Mouse (Mus musculus) liver, embryonic 16.5 days (tissue): ENCODE data around the gene Prpf38a. TPM values are rescaled to one million over a fixed set of nuclear protein-coding genes. Genes with fewer than 3 reads are reported as not detected.
A peak's percentile ranks its signal among the peaks of the same experiment; 100 is the strongest.

Experiments
- ATAC-seq: fragments of 200-750 bp; cut with Nextera tagmentation; 2 replicates; pipeline ENCODE4 v1.8.0; 2017; ENCODE audit warnings: low read depth, mild to moderate bottlenecking, moderate number of reproducible peaks, moderate library complexity
- H3K27ac ChIP-seq: fragments of 300-500 bp; sonication (generic); 2 replicates; pipeline ENCODE4 v1.5.1; 2014; ENCODE audit warnings: mild to moderate bottlenecking, low read length
- H3K27me3 ChIP-seq: fragments of 300-500 bp; sonication (generic); 2 replicates; pipeline ENCODE4 v1.6.1; 2014; ENCODE audit warnings: low read depth, low read length, mixed read lengths; ENCODE audit not compliant: control insufficient read depth, insufficient read depth
- H3K36me3 ChIP-seq: fragments of 300-500 bp; sonication (generic); 2 replicates; pipeline ENCODE4 v1.6.1; 2014; ENCODE audit warnings: mild to moderate bottlenecking; ENCODE audit not compliant: control insufficient read depth, insufficient read depth
- H3K4me1 ChIP-seq: fragments of 300-500 bp; sonication (generic); 2 replicates; pipeline ENCODE4 v1.6.1; 2014; ENCODE audit warnings: low read depth, low read length, mixed read lengths; ENCODE audit not compliant: control insufficient read depth
- H3K4me2 ChIP-seq: fragments of 300-500 bp; sonication (generic); 2 replicates; pipeline ENCODE4 v1.6.1; 2014; ENCODE audit warnings: low read depth, low read length, mixed read lengths
- H3K4me3 ChIP-seq: fragments of 300-500 bp; sonication (generic); 2 replicates; pipeline ENCODE4 v1.5.1; 2014; ENCODE audit warnings: low read depth, mild to moderate bottlenecking, low read length
- H3K9ac ChIP-seq: fragments of 300-500 bp; sonication (generic); 2 replicates; pipeline ENCODE4 v1.6.1; 2014; ENCODE audit warnings: low read depth, low read length
- H3K9me3 ChIP-seq: fragments of 300-500 bp; sonication (generic); replicated peaks from 2 replicates; pipeline ENCODE4 v1.6.1; 2016; ENCODE audit warnings: low read length; ENCODE audit not compliant: control insufficient read depth
- WGBS: fragments of 180-500 bp; shearing (Covaris S2); extraction: QIAGEN DNeasy Blood & Tissue Kit; methylation state at CpG from one replicate; pipeline ENCODE4 v1.1.7; 2014; ENCODE audit not compliant: insufficient replicate concordance; 5-methylcytosine and 5-hydroxymethylcytosine counted together
- polyA plus RNA-seq: library from polyadenylated mRNA; unstranded; fragments of >200 nt; fragmentation: Nextera tagmentation; extraction: Ambion mirVana; gene quantifications from 2 replicates; pipeline ENCODE4 v1.2.1, GENCODE M21; 2015

The Prpf38a gene
- polyA plus RNA-seq, 1 experiment from 2014 or later, result 30.6 TPM

GRCm38 (mm10) chr4:108608651-108609050, 29.5 kb upstream of the Prpf38a start:
- Histone ChIP-seq H3K4me3 (no peak overlapping the region), H3K4me2 (no peak overlapping the region), H3K9ac (no peak overlapping the region), H3K27ac (no peak overlapping the region), H3K9me3 (no peaks in the 10 kb centered on the region), H3K4me1 (no peaks in the 10 kb centered on the region), H3K36me3 (peaks cover 35% of the 10 kb centered on the region), H3K27me3 (no peaks in the 10 kb centered on the region)
- no peak for ATAC-seq
- WGBS, result 90% methylated on average over 3 of the region's 3 CpGs

- ATAC-seq, result no peak
- Histone ChIP-seq H3K27ac (no peak overlapping the region), H3K4me1 (no peaks in the 10 kb centered on the region), H3K4me2 (no peak overlapping the region), H3K9me3 (no peaks in the 10 kb centered on the region), H3K9ac (no peak overlapping the region), H3K4me3 (no peak overlapping the region), H3K36me3 (peaks cover 48% of the 10 kb centered on the region), H3K27me3 (no peaks in the 10 kb centered on the region)
- WGBS, result 92% methylated on average over 7 of the region's 7 CpGs
Measured at GRCm38 (mm10) chr4:108601870-108602269, 22.7 kb upstream of the Prpf38a start.

- Histone ChIP-seq H3K9me3 (no peaks in the 10 kb centered on the region), H3K4me2 (no peak overlapping the region), H3K36me3 (peaks cover 41% of the 10 kb centered on the region), H3K4me3 (no peak overlapping the region), H3K4me1 (no peaks in the 10 kb centered on the region), H3K27ac (no peak overlapping the region), H3K9ac (no peak overlapping the region), H3K27me3 (no peaks in the 10 kb centered on the region)
- 84% methylated on average over 4 of the region's 4 CpGs for WGBS
- no peak for ATAC-seq
Measured at GRCm38 (mm10) chr4:108598306-108598705, 19.2 kb upstream of the Prpf38a start.

DNA sequence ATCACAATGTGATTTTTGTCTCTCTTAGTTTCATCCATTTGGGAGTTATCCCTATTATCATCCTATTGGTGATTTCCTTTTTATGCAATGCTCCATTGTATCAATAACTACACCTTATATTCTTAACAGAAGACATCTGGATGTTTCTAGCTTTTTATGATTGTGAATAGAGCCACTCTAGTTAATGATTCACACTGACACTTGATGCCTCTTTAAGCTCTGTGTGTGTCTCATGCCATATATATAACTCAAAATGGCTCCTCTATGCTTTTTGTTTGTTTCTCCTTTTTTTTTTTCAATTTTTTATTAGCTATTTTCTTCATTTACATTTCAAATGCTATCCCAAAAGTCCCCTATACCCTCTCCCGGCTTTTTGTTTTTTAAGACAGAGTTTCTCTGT, 16.6 kb upstream of the Prpf38a start:
- Histone ChIP-seq H3K36me3 (peaks cover 40% of the 10 kb centered on the region), H3K27ac (no peak overlapping the region)
- 78% methylated on average over 1 of the region's 1 CpGs for WGBS

GRCm38 (mm10) chr4:108593376-108593775, 14.2 kb upstream of the Prpf38a start:
- H3K36me3 ChIP-seq, result peaks cover 25% of the 10 kb centered on the region
- H3K4me1 ChIP-seq, result peaks cover 4% of the 10 kb centered on the region
- no peaks in the 10 kb centered on the region for H3K27me3 ChIP-seq
- no peak overlapping the region for H3K27ac ChIP-seq
- ATAC-seq, result no peak
- 94% methylated on average over 2 of the region's 2 CpGs for WGBS
- H3K9ac ChIP-seq, result no peak overlapping the region
- H3K9me3 ChIP-seq, result no peaks in the 10 kb centered on the region
- no peak overlapping the region for H3K4me3 ChIP-seq
- H3K4me2 ChIP-seq, result no peak overlapping the region

More for the DNA sequence above, 16.6 kb upstream of the Prpf38a start:
- Histone ChIP-seq H3K4me2 (no peak overlapping the region), H3K4me3 (no peak overlapping the region), H3K9me3 (no peaks in the 10 kb centered on the region), H3K4me1 (no peaks in the 10 kb centered on the region), H3K9ac (no peak overlapping the region), H3K27me3 (no peaks in the 10 kb centered on the region)
- ATAC-seq, result no peak

- H3K36me3 ChIP-seq, result peaks cover 9% of the 10 kb centered on the region
- peak overlapping the region; percentile 84 for H3K27ac ChIP-seq
- H3K9me3 ChIP-seq, result no peaks in the 10 kb centered on the region
- peak overlapping the region; percentile 76 for H3K4me2 ChIP-seq
- H3K4me1 ChIP-seq, result peaks cover 20% of the 10 kb centered on the region
- ATAC-seq, result no peak
- peak overlapping the region; percentile 93 for H3K4me3 ChIP-seq
- under 1% methylated on average over 16 of the region's 16 CpGs for WGBS
- H3K27me3 ChIP-seq, result no peaks in the 10 kb centered on the region
- H3K9ac ChIP-seq, result peak overlapping the region; percentile 87
Measured at GRCm38 (mm10) chr4:108579743-108580411, 741 bp upstream of the Prpf38a start.

GRCm38 (mm10) chr4:108572644-108573043, 6.5 kb downstream of the Prpf38a start:
- 84% methylated on average over 3 of the region's 3 CpGs for WGBS
- Histone ChIP-seq H3K4me3 (no peak overlapping the region), H3K36me3 (peaks cover 38% of the 10 kb centered on the region), H3K9ac (no peak overlapping the region), H3K27me3 (no peaks in the 10 kb centered on the region), H3K9me3 (no peaks in the 10 kb centered on the region), H3K4me1 (peaks cover 4% of the 10 kb centered on the region), H3K4me2 (no peak overlapping the region), H3K27ac (no peak overlapping the region)
- no peak for ATAC-seq

- no peaks in the 10 kb centered on the region for H3K9me3 ChIP-seq
- H3K4me2 ChIP-seq, result no peak overlapping the region
- H3K27ac ChIP-seq, result no peak overlapping the region
- H3K9ac ChIP-seq, result no peak overlapping the region
- no peak overlapping the region for H3K4me3 ChIP-seq
- H3K4me1 ChIP-seq, result no peaks in the 10 kb centered on the region
- WGBS, result 78% methylated on average over 1 of the region's 1 CpGs
- peaks cover 48% of the 10 kb centered on the region for H3K36me3 ChIP-seq
- no peak for ATAC-seq
- no peaks in the 10 kb centered on the region for H3K27me3 ChIP-seq
Measured at GRCm38 (mm10) chr4:108565026-108565425, 14.1 kb downstream of the Prpf38a start.

GRCm38 (mm10) chr4:108539701-108540100, 39.4 kb downstream of the Prpf38a start:
- Histone ChIP-seq H3K27ac (no peak overlapping the region), H3K9ac (no peak overlapping the region), H3K9me3 (no peaks in the 10 kb centered on the region), H3K36me3 (peaks cover 6% of the 10 kb centered on the region), H3K4me2 (no peak overlapping the region), H3K4me3 (no peak overlapping the region), H3K27me3 (no peaks in the 10 kb centered on the region), H3K4me1 (no peaks in the 10 kb centered on the region)
- no peak for ATAC-seq
- WGBS, result 82% methylated on average over 2 of the region's 2 CpGs
